Mouse (Mus musculus): ENCODE measurements around the gene Pard3b. TPM values are rescaled to one million over a fixed set of nuclear protein-coding genes. Genes with fewer than 3 reads are reported as not detected.

The Pard3b gene
- polyA plus RNA-seq, 2 experiments: 0.44 to 1.4 TPM

GRCm38 (mm10) chr1:62081129-62081528 lies 442.5 kb downstream of the Pard3b start:
- H3K9me3 ChIP-seq (ENCODE audit: control insufficient read depth, low read length): no peaks in the 10 kb centered on the region
- TF ChIP-seq EP300 (IDR thresholded peaks at IDR 0.05; ENCODE audit: low read depth): no peak
- no peak for TF ChIP-seq CTCF (IDR thresholded peaks at IDR 0.05; ENCODE audit: low read depth)
- H3K36me3 ChIP-seq (replicated peaks; ENCODE audit: control insufficient read depth, insufficient read depth, low read depth): no peaks in the 10 kb centered on the region
- H3K4me1 ChIP-seq (replicated peaks; ENCODE audit: control insufficient read depth in 2 of 2, insufficient read depth in 2 of 2, low read length in 1 of 2): no peaks in the 10 kb centered on the region
- ATAC-seq (ENCODE audit: insufficient read depth) (no peak), DNase-seq (ENCODE audit: low read depth in 3 of 3, low spot score in 3 of 3) (no peak)
- H3K27ac ChIP-seq: no peak overlapping the region
- H3K9ac ChIP-seq (replicated peaks): no peak overlapping the region
- H3K4me2 ChIP-seq (ENCODE audit: low read depth): no peak overlapping the region
- 72% methylated on average over 4 of the region's 4 CpGs for WGBS (ENCODE audit: insufficient replicate concordance)
- no peaks in the 10 kb centered on the region for H3K27me3 ChIP-seq (ENCODE audit: control insufficient read depth, insufficient read depth, low read length)
- H3K4me3 ChIP-seq (ENCODE audit: insufficient read depth in 1 of 2, low read depth in 2 of 2, low read length in 2 of 2): no peak overlapping the region

GRCm38 (mm10) chr1:62085995-62086394 lies 447.4 kb downstream of the Pard3b start:
- no peaks in the 10 kb centered on the region for H3K36me3 ChIP-seq (replicated peaks; ENCODE audit: control insufficient read depth, insufficient read depth, low read depth)
- WGBS (ENCODE audit: insufficient replicate concordance): 60% methylated on average over 6 of the region's 6 CpGs

GRCm38 (mm10) chr1:62087464-62087863 lies 448.8 kb downstream of the Pard3b start:
- 77% methylated on average over 10 of the region's 10 CpGs for WGBS (ENCODE audit: insufficient replicate concordance)
- no peaks in the 10 kb centered on the region for H3K9me3 ChIP-seq (ENCODE audit: control insufficient read depth, low read length)
- no peak overlapping the region for H3K4me2 ChIP-seq (ENCODE audit: low read depth)
- H3K9ac ChIP-seq (replicated peaks): no peak overlapping the region
- no peak overlapping the region for H3K4me3 ChIP-seq (ENCODE audit: insufficient read depth in 1 of 2, low read depth in 2 of 2, low read length in 2 of 2)
- TF ChIP-seq CTCF (IDR thresholded peaks at IDR 0.05; ENCODE audit: low read depth) (no peak), EP300 (IDR thresholded peaks at IDR 0.05; ENCODE audit: low read depth) (no peak)
- H3K36me3 ChIP-seq (replicated peaks; ENCODE audit: control insufficient read depth, insufficient read depth, low read depth): no peaks in the 10 kb centered on the region
- ATAC-seq (ENCODE audit: insufficient read depth) (no peak), DNase-seq (ENCODE audit: low read depth in 3 of 3, low spot score in 3 of 3) (no peak)
- H3K27ac ChIP-seq: no peak overlapping the region
- H3K4me1 ChIP-seq (replicated peaks; ENCODE audit: control insufficient read depth in 2 of 2, insufficient read depth in 2 of 2, low read length in 1 of 2): no peaks in the 10 kb centered on the region
- no peaks in the 10 kb centered on the region for H3K27me3 ChIP-seq (ENCODE audit: control insufficient read depth, insufficient read depth, low read length)

More at GRCm38 (mm10) chr1:62085995-62086394, 447.4 kb downstream of the Pard3b start:
- Histone ChIP-seq H3K27ac (no peak overlapping the region), H3K4me1 (replicated peaks; ENCODE audit: control insufficient read depth in 2 of 2, insufficient read depth in 2 of 2, low read length in 1 of 2) (no peaks in the 10 kb centered on the region), H3K4me3 (ENCODE audit: insufficient read depth in 1 of 2, low read depth in 2 of 2, low read length in 2 of 2) (no peak overlapping the region), H3K9ac (replicated peaks) (no peak overlapping the region), H3K4me2 (ENCODE audit: low read depth) (no peak overlapping the region), H3K27me3 (ENCODE audit: control insufficient read depth, insufficient read depth, low read length) (no peaks in the 10 kb centered on the region), H3K9me3 (ENCODE audit: control insufficient read depth, low read length) (no peaks in the 10 kb centered on the region)
- TF ChIP-seq EP300 (IDR thresholded peaks at IDR 0.05; ENCODE audit: low read depth) (no peak), CTCF (IDR thresholded peaks at IDR 0.05; ENCODE audit: low read depth) (no peak)
- ATAC-seq (ENCODE audit: insufficient read depth): no peak
- no peak for DNase-seq (ENCODE audit: low read depth in 3 of 3, low spot score in 3 of 3)

DNA sequence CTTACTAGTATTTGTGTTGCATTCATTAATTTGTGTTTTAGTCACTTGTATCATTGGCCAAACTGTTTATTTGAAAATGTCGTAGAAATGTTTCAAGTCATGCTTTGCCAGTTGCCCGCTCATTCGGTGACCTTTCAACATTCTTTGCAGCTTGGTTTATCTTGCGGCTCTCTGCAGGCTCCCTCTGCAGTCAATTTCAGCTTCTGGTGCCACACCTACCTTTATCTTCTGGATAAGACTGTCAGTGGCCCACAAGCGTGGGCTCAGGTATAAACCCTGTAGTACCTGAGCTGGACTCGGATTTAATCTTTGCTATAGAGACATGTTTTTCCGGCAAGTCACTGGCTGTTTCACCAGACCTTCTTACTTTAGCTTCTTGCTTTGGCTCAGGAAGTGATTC lies 456.3 kb downstream of the Pard3b start:
- H3K36me3 ChIP-seq (replicated peaks; ENCODE audit: control insufficient read depth, insufficient read depth, low read depth): no peaks in the 10 kb centered on the region
- no peak overlapping the region for H3K4me3 ChIP-seq (ENCODE audit: insufficient read depth in 1 of 2, low read depth in 2 of 2, low read length in 2 of 2)
- no peak overlapping the region for H3K27ac ChIP-seq
- ATAC-seq (ENCODE audit: insufficient read depth): no peak
- no peak for TF ChIP-seq CTCF (IDR thresholded peaks at IDR 0.05; ENCODE audit: low read depth)
- no peak for TF ChIP-seq EP300 (IDR thresholded peaks at IDR 0.05; ENCODE audit: low read depth)
- 60% methylated on average over 7 of the region's 7 CpGs for WGBS (ENCODE audit: insufficient replicate concordance)
- H3K9ac ChIP-seq (replicated peaks): no peak overlapping the region
- no peak for DNase-seq (ENCODE audit: low read depth in 3 of 3, low spot score in 3 of 3)
- no peaks in the 10 kb centered on the region for H3K27me3 ChIP-seq (ENCODE audit: control insufficient read depth, insufficient read depth, low read length)
- no peak overlapping the region for H3K4me2 ChIP-seq (ENCODE audit: low read depth)
- no peaks in the 10 kb centered on the region for H3K4me1 ChIP-seq (replicated peaks; ENCODE audit: control insufficient read depth in 2 of 2, insufficient read depth in 2 of 2, low read length in 1 of 2)
- no peaks in the 10 kb centered on the region for H3K9me3 ChIP-seq (ENCODE audit: control insufficient read depth, low read length)

DNA sequence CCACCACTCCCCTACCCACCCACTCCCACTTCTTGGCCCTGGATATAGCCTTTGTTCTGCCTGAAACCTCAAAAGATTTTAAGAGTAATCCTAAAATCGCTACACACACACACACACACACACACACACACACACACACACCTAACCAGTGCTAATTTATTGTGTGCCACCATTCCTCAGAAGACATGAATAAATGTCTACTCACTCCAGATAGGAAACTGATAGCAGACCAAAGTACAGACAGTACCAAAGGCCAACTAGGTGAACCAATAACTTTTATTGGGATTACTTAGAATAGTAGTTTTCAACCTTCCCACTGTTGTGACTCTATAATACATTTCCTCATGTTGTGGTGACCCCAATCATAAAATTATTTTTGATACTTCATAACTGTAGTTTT lies 483.8 kb downstream of the Pard3b start:
- TF ChIP-seq CTCF (IDR thresholded peaks at IDR 0.05; ENCODE audit: low read depth) (no peak), EP300 (IDR thresholded peaks at IDR 0.05; ENCODE audit: low read depth) (no peak)
- Histone ChIP-seq H3K4me3 (ENCODE audit: insufficient read depth in 1 of 2, low read depth in 2 of 2, low read length in 2 of 2) (no peak overlapping the region), H3K4me2 (ENCODE audit: low read depth) (no peak overlapping the region), H3K9me3 (ENCODE audit: control insufficient read depth, low read length) (no peaks in the 10 kb centered on the region), H3K27me3 (ENCODE audit: control insufficient read depth, insufficient read depth, low read length) (no peaks in the 10 kb centered on the region), H3K36me3 (replicated peaks; ENCODE audit: control insufficient read depth, insufficient read depth, low read depth) (no peaks in the 10 kb centered on the region), H3K9ac (replicated peaks) (no peak overlapping the region), H3K4me1 (replicated peaks; ENCODE audit: control insufficient read depth in 2 of 2, insufficient read depth in 2 of 2, low read length in 1 of 2) (no peaks in the 10 kb centered on the region), H3K27ac (no peak overlapping the region)
- ATAC-seq (ENCODE audit: insufficient read depth): no peak
- 65% methylated on average over 1 of the region's 1 CpGs for WGBS (ENCODE audit: insufficient replicate concordance)
- DNase-seq (ENCODE audit: low read depth in 3 of 3, low spot score in 3 of 3): no peak
